Mouse (Mus musculus): ENCODE results near the gene Ntn1.

Gene Ntn1

DNA sequence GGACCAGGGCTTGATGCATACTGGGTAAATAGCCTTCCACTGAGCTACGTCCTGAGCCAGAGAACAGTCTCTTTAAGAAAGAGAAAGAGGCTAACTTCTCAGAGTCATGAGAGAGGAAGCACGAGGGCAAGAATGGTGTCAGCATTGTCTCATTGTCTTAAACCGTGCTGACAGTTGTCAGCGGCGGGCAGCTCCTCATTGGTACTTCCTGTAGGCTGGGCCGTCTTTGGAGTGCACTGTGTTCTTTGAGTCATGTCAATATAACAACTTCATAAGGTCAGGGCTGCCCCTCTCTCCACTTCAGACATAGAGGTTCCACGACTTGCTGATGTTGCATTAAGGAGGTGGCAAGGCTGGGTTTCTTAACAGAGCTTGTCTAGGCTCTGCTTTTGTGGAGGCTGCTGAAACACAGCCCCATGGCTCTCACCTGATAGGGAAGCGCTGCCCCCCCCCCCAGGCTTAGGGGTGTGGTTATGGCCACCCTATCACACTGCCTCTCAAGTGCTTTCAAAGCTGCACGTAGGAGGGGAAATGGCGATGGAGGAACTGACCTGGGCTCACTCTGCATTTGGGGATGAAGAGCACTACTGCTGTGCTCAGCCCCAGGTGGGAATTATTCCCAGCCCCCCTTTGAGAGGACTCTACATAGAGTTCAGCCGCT is 6.8 kb upstream of the Ntn1 start:
- peak; percentile 20 for DNase-seq (ENCODE audit: low read depth, low spot score)

DNA sequence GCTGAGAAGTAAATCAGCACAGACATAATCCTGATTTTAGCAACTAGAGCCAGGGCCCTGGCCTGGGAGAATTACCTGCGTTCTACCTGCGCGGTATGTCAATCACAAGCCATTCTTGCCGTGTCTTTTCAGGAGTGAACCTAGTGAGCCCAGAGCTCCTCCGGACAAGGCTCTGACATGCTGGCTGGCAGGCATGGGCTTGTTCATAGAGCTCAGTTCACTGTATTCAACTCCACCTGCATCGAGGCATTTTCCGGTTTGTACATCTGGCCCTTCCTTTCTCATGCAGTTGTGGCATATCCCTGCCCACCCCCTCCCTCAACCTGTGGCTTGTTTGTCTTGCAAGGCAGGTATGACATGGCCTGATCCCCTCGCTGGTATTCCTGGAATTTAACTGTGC is 5.0 kb upstream of the Ntn1 start:
- no peak for DNase-seq (ENCODE audit: low read depth, low spot score)

DNA sequence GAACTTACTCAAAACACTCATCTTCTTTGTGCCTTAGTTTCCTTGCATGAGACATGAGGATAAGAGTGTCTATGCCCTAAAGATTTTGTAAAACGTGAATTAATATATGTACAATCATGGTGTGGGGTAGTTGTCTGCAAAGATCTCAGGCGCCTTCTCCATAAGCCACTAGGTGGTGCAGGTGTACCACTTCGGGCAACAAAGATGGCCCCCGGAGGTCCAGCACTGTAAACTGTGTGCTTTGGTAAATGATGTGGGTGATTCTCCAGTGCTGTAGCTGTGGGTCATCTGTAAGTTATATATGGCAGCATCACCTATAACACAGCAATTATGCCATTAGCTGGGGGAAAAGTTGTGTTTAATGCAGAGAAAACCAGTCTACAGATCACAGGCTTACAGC is 3.6 kb upstream of the Ntn1 start:
- peak; percentile 41 for DNase-seq (ENCODE audit: low read depth, low spot score)

DNA sequence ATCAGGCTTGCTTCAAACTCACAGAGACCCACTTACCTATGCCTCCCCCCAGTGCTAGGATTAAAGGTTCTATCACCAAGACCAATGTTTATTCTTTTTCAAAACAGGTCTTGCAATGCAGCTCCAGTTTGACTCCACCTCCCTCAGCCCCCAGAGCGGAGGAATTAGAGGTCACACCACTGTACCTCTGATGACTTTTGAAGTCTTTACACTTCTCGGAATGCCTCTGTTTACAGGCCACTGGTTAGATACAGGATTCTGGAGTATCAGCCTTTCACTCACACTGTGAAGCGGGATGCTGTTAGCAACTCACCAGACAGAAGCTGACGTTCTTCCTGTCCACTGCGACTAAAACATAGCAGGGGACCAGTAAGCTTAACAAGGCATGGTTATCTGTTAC is 805 bp upstream of the Ntn1 start:
- DNase-seq (ENCODE audit: low read depth, low spot score) = no peak

DNA sequence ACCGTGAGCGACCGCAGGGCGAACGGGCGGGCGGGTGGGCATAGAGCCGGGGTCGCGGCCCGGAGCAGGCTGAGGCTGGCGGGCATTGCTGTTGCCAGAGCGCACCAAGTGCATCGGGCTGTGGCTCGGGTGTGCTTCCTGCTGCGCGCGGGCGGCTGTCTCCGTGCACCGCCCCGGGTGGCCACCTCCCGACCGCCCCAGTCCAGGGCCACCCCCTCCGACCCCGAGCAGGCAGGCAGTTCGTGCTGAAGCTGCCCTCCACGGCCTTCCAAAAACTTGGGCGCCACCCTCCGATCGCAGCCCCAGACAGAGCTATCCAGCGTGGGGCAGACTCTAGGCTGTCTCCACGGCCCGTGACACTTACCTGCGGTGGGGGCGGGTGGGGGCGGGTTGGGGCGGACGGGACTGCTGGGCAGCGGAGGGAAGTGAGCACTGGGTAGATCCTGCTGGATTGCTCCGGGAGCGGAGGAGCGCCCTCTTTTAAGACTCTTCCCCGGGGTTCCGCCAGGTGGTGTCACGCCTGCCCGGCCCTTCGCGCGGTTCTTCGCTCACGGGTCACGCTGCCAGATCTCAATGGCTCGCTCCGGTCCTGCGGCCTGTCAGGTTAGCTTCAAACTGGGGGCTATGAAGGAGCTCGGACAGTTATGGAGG is 477 bp downstream of the Ntn1 start:
- no peak for DNase-seq (ENCODE audit: low read depth, low spot score)

DNA sequence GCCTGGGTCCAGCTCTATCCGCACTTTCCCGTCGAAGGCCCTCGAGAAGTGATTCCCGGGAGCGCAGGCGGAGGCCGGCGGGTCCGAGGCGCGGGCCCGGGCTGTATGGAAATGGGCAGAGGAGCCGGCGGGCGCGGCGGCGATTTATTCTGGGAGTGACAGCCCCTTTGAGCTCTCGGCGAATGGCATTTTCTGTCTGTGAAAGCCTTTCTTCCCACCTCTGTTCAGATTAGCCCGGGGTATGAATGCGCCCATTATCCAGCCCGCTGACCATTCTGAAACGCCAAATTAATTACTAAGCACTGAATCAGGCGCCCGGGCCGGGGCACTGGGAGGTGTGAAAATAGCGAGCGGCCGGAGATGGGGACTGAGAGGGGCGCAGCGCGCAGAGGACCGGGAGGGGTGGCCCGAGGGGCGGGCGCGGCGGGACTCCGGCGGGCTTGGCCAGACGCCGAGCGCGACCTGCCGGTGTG is 1.0 kb downstream of the Ntn1 start:
- no peak for DNase-seq (ENCODE audit: low read depth, low spot score)

DNA sequence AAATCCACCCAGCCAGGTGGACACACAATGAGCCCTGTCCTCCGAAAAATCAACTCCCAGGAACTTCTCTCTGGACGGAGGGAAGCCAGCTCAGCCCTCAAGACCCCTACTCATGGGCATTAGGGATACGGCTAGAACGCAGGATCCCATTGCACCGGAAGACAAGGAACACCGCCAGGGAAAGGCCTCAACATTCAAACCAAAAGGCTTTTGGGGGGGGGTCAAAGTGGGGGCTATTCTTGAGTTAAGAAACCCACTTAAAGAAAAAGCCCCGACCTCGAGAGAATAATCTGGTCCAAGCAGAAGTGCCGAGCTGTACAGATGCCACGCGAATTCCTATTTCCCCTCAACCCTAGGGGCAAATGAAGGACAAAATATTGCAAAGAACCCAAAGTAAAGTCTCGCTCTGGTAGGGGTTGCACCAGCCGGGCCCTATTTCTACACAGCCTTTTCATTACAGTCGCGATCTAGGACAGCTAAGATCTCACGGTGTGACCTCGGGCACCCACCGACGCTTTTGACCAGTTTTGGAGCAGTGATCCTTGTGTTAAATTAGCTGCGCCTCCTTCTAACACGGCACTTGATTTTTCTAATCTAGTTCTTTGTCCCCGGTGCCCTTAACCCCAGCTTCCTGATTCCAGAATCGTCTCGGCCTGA is 1.6 kb downstream of the Ntn1 start:
- no peak for DNase-seq (ENCODE audit: low read depth, low spot score)

DNA sequence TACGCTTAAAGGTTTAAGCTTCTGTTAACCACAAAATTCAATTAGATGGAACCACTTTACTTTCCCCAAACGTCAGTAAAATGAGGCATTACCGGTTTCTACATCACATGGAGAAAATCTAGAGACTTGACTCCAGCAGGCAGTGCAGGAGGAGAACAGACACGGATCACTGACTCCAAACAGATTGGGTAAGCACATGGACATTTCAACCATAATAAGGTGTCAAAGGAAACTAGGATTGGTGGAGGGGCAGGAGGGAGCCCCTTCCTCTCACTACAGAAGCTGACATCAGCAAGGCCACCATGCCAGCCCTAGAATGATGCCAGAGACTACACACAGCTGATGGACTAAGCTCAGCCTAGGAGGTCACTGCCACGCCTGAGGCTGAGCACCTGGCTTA is 5.1 kb downstream of the Ntn1 start:
- no peak for DNase-seq (ENCODE audit: low read depth, low spot score)

DNA sequence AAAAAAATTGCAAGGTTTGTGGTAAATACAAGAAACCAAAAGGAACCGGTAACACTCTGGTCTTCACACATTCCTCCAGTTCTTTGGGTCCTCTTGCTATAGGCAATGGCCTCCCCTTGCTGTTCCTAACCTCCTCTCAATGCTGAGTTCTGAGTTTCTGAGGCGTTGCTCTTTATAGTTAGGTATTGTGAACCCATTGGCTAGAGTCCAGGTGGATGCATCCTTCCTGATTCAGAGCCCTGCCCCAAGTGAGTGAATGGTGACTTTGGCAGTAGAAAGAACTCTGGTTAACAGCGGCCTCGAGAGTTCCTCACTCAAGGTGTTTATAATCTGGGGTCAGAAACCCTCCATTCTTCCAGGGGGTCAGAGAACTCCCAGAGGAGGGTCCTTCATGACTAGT is 5.9 kb downstream of the Ntn1 start:
- DNase-seq (ENCODE audit: low read depth, low spot score) = no peak

DNA sequence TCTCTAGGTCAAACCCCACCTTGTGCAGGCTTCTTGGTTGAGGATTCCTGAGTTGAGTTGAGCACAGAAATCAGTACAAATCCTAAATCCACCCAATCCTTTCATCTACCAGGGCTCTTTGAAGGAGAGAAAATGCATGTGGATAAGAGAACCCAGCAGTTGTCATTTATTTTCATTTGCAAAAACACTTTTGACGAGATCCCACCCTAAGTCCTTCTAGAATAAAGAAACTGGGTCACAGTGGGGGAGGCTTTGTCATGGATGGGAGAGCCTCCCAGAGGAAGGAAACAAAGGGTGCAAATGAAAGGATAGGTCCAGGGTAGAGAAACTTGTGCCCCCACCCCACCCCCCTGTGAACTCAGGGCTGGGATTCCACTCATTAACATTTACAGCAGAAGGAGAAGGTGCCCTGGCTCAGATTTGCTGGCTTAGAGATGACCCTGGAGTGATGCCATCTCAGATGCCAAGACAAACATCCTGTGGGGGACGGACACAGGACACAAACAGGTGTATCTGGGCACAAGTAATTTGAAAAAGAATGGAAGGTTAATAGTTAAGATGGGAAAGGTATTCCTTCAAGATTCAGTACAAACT is 6.6 kb downstream of the Ntn1 start:
- no peak for DNase-seq (ENCODE audit: low read depth, low spot score)

DNA sequence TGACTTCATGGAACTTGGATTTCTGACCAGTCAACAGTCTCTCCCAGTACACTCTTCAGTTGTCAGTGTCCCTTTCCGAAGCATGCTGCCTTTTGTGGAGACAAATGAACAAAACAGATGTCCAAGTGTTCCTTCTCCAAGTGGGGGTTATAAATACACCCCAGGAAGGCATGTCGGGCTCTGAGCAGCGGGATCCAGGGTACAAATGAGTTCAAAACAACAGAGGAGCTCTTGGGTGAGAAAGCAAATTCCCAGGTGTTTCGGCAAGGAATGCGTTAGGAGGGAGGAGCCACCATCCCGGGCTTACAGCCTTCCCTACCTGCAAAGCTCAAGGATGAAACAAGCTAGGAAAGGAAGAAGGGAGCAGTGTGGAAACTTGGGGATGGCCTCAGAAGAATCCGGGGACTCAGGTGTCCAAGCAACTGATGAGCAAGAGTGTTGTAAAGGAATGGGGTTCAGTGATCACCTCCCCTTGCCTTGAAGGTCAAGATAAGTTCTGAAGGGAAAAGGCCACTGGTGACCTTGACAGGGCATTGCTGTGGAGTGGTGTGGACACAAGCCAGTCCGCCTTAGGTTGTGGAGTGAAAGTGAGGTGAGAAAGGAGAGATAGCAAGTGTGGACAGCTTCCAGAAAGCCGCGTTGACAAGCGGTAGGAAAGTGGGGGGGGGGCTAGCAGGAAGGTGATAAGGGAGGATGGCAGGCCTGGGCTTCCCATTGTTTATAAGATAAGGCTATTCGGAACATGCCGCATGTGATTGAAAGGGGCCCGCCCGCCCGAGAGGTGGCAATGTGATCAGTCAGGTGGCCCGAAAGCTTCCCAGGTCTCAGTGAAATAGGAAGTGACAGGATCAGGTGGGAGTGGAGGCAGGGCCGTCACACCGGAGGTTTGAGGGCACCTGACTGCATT is 10.0 kb downstream of the Ntn1 start:
- DNase-seq (ENCODE audit: low read depth, low spot score) = no peak

DNA sequence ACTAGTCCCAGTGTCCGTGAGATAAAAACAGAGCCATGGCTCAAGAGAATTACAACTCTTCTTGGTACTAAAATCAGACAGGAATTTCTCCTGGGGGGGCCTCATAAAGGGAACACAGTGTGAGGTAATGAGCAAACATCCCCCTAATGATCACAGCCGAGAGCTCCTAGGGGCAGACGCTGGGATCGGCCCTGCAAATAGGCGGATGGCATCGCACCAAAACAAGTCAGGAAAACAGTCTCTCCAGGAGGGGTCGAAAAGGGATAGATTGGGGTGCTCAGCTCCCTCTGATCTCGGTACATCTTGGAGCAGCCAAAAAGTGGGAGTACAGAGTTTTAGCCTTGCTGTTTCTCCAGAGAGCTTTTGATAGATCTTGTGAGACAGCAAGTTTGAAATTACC is 11.0 kb downstream of the Ntn1 start:
- DNase-seq (ENCODE audit: low read depth, low spot score) = no peak

DNA sequence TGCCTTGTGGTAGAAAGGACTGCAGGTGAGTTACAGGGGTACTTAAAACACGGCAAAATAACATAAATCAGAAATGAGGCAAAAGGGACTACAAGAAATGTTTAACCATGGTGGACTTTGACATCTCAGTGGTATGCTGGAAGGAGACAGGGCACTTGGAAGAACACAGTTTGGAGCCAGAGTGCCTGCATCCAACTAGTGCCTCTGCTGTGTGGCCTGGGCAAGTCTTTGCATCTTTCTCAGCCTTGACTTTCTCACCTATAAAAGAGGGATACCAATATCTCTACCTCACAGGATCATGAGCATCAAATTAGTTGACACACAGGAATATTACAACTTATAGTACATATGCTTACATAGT is 12.0 kb downstream of the Ntn1 start:
- DNase-seq (ENCODE audit: low read depth, low spot score) = no peak

DNA sequence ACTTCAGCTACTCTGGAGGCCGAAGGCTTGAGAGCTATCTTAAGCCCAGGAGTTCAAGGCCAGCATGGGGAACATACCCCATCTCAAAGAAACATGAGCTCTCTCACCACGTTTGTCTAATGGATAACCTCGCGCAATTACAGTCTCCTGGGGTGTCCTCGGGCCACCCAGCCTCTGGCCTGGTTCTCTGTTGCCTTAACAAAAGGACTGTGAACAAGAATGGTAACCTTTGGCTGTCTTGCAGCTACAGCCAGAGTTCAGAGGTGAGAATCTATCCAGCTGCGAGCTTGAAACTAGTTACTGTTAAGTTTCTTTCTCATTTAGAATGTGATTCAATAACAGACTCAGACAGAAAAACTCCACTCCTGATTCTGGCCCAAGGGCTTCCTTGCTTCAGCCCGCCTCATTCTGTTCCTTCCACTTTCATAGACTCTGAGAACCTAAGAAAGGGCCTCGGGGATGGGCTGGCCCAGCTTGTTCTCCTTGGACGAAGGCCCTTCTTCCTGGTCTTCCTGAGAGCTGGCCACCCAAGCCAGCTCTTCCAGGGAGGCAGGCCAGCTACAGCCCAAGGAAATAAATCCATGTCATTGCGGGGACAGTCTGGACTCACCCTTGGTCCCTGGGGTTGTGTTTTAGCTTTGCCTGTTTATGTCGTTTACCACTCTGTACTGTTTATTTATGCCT is 12.5 kb downstream of the Ntn1 start:
- DNase-seq (ENCODE audit: low read depth, low spot score) = no peak

DNA sequence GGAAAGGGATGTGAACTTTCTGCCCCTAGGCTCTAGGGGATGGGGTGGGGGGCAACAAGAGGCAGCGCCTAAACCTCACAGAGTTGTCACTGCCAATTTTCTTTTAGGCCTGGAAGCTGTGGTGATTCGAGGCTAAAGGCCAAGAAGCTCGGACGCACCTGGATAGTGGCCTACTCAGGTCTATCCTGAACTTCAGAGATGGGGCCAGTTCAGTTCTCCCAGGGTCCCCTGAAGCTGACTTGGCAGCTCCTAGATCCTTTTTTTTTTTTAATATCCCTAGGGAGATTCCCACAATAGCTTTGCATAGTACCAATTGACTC is 13.2 kb downstream of the Ntn1 start:
- DNase-seq (ENCODE audit: low read depth, low spot score) = no peak

DNA sequence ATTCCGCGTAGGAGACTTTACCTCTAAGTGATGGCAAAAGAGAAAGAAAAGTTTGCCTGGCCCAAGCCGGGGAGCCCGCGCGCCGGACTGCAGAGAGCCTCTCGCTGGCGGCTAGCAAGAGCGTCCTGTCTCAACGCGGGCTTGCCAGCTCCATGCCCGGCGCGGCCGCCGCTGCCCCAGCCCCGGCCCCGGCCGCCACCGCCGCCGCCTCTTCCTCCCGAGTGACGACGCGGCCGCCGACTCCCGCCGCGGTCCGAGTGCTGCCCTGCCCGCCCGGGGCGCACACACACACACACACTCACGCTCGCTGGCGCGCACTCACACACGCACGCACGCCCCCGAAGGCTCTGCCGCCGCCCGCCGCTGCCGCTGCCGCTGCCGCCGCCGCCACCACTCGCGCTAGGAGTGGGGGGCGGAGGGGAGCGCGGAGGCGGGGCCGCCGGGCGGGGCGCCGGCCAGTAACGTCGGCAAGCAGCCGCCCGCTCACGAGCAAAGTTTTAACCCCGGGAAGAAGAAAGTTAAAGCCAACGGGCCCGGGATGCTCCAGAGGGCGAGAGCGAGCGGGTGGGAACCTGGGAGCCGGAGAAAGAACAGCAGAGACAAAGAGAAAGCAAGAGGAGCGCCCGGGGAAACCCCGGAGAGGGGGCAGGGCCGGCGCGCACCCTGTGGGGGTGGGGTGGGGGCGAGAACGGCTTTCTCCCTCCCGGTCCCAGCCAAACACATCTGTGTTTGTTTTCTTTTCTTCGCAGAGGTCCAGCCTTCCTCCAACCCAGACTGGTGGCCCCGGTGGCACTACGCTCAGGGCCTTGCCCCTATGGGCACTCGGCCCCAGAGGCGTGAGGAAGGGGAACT is 13.8 kb downstream of the Ntn1 start:
- DNase-seq (ENCODE audit: low read depth, low spot score) = peak; percentile 53

DNA sequence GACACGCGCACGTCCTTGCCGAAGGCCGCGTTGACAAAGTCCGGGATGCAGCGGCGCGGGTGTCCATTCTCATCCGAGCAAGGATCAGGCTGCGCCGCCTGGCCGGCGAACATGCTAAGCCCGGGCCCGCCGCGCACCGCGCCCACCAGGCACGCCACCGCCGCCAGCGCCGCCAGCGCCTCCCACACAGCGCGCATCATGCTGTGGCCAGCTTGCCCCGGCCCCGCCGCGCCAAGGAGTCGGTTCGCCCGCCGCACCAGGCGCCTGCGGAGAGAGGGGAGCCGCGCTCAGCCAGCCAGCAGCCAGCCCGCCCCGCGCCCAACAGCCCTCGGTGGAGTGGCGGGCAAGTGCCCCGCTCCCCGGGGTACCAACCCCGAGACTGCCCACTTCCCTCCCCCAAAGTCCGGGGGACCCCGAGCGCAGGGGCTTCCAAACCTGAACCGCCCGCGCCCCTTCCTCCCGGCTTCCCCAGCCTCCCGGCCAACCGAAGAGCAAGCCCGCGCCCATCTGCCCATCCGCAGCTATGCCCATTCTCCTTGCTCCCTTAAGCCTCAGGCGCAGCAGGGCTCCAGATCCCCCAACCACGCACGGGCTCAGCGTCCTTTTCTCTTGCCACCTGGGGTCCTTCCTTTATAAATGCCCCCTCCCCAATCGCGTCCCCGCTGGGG is 14.6 kb downstream of the Ntn1 start:
- no peak for DNase-seq (ENCODE audit: low read depth, low spot score)

DNA sequence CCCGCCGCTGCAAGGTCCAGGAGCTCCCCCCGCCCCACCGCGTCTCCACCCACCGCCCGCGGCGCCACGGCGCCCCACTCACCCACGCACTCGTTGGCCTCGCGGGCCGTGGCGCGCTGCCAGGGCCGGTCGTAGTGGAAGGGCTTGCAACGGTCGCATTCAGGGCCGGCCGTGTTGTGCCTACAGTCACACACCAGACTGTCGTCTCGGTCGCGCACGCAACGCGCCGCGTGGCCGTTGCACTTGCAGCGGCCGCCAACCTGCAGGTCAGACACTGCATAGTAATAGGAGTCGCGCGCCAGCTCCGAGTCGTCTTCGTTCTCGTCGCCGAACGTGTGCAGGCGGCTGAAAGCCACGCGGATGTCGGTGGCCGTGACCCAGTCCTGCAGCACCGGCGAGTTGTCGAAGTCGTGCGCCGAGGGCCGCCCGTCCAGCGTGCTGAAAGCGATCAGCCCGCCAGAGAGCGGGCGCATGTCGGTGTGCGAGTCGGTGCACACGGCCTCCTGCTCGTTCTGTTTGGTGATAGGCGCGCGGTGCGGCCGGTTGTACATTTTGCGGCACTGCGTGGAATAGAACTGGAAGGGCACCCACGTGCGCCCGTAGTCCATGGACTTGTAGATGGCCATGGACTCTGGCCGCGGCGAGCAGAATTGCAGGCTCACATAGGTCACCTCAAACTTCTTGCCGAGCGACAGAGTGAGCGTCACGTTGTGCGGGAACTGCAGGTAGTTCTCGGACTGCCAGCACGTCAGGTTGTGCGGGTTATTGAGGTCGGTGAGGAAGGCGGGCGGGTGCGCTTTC is 15.4 kb downstream of the Ntn1 start:
- DNase-seq (ENCODE audit: low read depth, low spot score) = peak; percentile 38

DNA sequence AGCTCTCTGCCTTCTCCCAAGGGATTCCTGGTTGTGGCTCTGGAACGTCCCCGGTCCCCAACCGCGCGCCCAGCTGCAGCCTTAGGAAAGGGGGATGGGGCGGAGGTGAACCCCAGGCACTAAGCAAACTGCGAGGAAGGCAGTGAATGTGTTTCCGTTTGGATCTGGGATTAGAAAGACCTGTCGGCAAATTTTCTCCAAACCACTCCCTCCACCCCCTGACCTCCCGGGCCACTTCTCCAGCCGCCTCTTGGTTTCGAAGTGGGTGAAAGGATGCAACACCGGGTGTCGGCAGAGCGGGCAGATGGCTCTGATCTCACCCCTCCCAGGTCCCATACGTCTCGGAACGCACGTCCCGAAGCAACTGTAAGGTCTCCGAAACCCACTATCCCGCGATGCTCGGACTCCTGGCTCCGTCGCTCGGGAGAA is 16.0 kb downstream of the Ntn1 start:
- no peak for DNase-seq (ENCODE audit: low read depth, low spot score)
